Mouse (Mus musculus) liver (tissue): ENCODE measurements at regions not wholly inside any gene's neighbourhood (a gene's known extent, or its start where the extent isn't known, plus 50 kb on each side); places are given as distances from the start of the nearest gene placed in this dataset.

Experiments
- DNase-seq: peaks from one replicate; pipeline ENCODE4 v3.0.0-alpha.2; 2020; ENCODE audit warnings: mixed read lengths

GRCm38 (mm10) chr12:13028086-13028485 lies 86.4 kb upstream of the Mycn start:
- DNase-seq = no peak

- peak; percentile 14 for DNase-seq
These were observed 84.4 kb upstream of the Mycn start for GRCm38 (mm10) chr12:13026041-13026580.

GRCm38 (mm10) chr12:13024215-13024841 lies 82.6 kb upstream of the Mycn start:
- no peak for DNase-seq

- no peak for DNase-seq
These were observed 69.5 kb upstream of the Mycn start for GRCm38 (mm10) chr12:13011023-13011761.

GRCm38 (mm10) chr12:13010405-13010804 lies 68.7 kb upstream of the Mycn start:
- DNase-seq = no peak

GRCm38 (mm10) chr12:13009470-13009869 lies 67.8 kb upstream of the Mycn start:
- peak; percentile 50 for DNase-seq

- DNase-seq = no peak
These were observed 61.0 kb upstream of the Mycn start for GRCm38 (mm10) chr12:13002703-13003102.

GRCm38 (mm10) chr12:13002069-13002590 lies 60.4 kb upstream of the Mycn start:
- DNase-seq = no peak

- no peak for DNase-seq
These were observed 54.3 kb upstream of the Mycn start for GRCm38 (mm10) chr12:12995974-12996361.

GRCm38 (mm10) chr12:12995061-12995973 lies 53.6 kb upstream of the Mycn start:
- peak; percentile 50 for DNase-seq

- no peak for DNase-seq
These were observed 52.4 kb upstream of the Mycn start for GRCm38 (mm10) chr12:12993894-12994714.
